Mouse (Mus musculus): Measurements from ENCODE around the gene Gprc5a.

GRCm38 (mm10) chr6:135068221-135068620 is 2.8 kb downstream of the Gprc5a start:
- TF ChIP-seq CTCF (IDR thresholded peaks at IDR 0.05; ENCODE audit: borderline replicate concordance, insufficient read depth, low read length) (no peak), POLR2A (IDR thresholded peaks at IDR 0.05; ENCODE audit: low read depth, low read length) (no peak)

Measured in embryonic fibroblast, embryonic 13.5 days (primary cell).